Mouse (Mus musculus): ENCODE results near the gene Btbd19. TPM values are rescaled to one million over a fixed set of nuclear protein-coding genes. Genes with fewer than 3 reads are reported as not detected.

The Btbd19 gene
- total RNA-seq, 2 experiments from 2014 or later: 11.6 to 13.4 TPM

Small RNAs within 50 kb of the gene (microRNA-seq; reads per million reads assigned to microRNA genes)
- 0 reads per million in 2 experiments for gene Gm22398

Other genes with a start within 250 kb of the Btbd19 start
- gene Zswim5, start 248.3 kb downstream of the Btbd19 start, total RNA-seq (2021): 10 to 100 TPM; 17.6 to 18.5 TPM
- 10 to 100 TPM; 60.1 to 71.0 TPM for gene Urod, start 131.3 kb downstream of the Btbd19 start, total RNA-seq (2021)
- 10 to 100 TPM; 41.3 to 41.5 TPM for gene Hectd3, start 130.4 kb downstream of the Btbd19 start, total RNA-seq (2021)
- 10 to 100 TPM; 18.7 to 18.9 TPM for gene Eif2b3, start 106.3 kb downstream of the Btbd19 start, total RNA-seq (2021)
- gene Ptch2, start 29.6 kb downstream of the Btbd19 start, total RNA-seq (2021): 1 to 10 TPM; 2.3 to 3.0 TPM
- not detected for gene Tctex1d4, start 1.1 kb upstream of the Btbd19 start, total RNA-seq (2021)
- gene Plk3, start 8.2 kb upstream of the Btbd19 start, total RNA-seq (2021): 10 to 100 TPM in 1 of 2 experiments, 1 to 10 TPM in 1; 8.0 to 10.0 TPM
- gene Rps8, start 30.5 kb upstream of the Btbd19 start, total RNA-seq (2021): 100 to 1,000 TPM; 503 to 512 TPM
- under 1 TPM; 0.40 to 0.46 TPM for gene Kif2c, start 56.9 kb upstream of the Btbd19 start, total RNA-seq (2021)
- 1 to 10 TPM; 4.8 to 6.1 TPM for gene Tmem53, start 126.2 kb upstream of the Btbd19 start, total RNA-seq (2021)
- gene Armh1, start 126.4 kb upstream of the Btbd19 start, total RNA-seq (2021): under 1 TPM; 0.43 to 0.82 TPM

All from layer of hippocampus, postnatal 36 days (tissue).